Mouse (Mus musculus) neural tube, embryonic 12.5 days (tissue): Measurements from ENCODE around the gene Crtc1. TPM values are rescaled to one million over a fixed set of nuclear protein-coding genes. Genes with fewer than 3 reads are reported as not detected.

Source experiments
- ATAC-seq: fragments of 200-750 bp; cut with Nextera tagmentation; 2 replicates; pipeline ENCODE4 v1.8.0; 2017; ENCODE audit warnings: low read depth, mild to moderate bottlenecking, moderate TSS enrichment, moderate library complexity; ENCODE audit not compliant: low FRiP score
- H3K27ac ChIP-seq: fragments of 300-500 bp; sonication (generic); 2 replicates; pipeline ENCODE4 v1.5.1; 2016
- H3K27me3 ChIP-seq: fragments of 300-500 bp; sonication (generic); replicated peaks from 2 replicates; pipeline ENCODE4 v1.6.1; 2016; ENCODE audit warnings: mild to moderate bottlenecking
- H3K36me3 ChIP-seq: fragments of 300-500 bp; sonication (generic); 2 replicates; pipeline ENCODE4 v1.6.1; 2016; ENCODE audit warnings: mild to moderate bottlenecking
- H3K4me1 ChIP-seq: fragments of 300-500 bp; sonication (generic); 2 replicates; pipeline ENCODE4 v1.6.1; 2016
- H3K4me2 ChIP-seq: fragments of 300-500 bp; sonication (generic); replicated peaks from 2 replicates; pipeline ENCODE4 v1.6.1; 2016; ENCODE audit warnings: mild to moderate bottlenecking
- H3K4me3 ChIP-seq: fragments of 300-500 bp; sonication (generic); 2 replicates; pipeline ENCODE4 v1.5.1; 2016
- H3K9ac ChIP-seq: fragments of 300-500 bp; sonication (generic); 2 replicates; pipeline ENCODE4 v1.6.1; 2016; ENCODE audit warnings: mild to moderate bottlenecking
- H3K9me3 ChIP-seq: fragments of 300-500 bp; sonication (generic); 2 replicates; pipeline ENCODE4 v1.6.1; 2016; ENCODE audit warnings: mild to moderate bottlenecking
- WGBS: fragments of 180-500 bp; shearing (Covaris S2); methylation state at CpG from one replicate; pipeline ENCODE4 v1.1.7; 2016; 5-methylcytosine and 5-hydroxymethylcytosine counted together
- polyA plus RNA-seq: library from polyadenylated mRNA; unstranded; fragments of >200 nt; fragmentation: Nextera tagmentation; extraction: Ambion mirVana; gene quantifications from 2 replicates; pipeline ENCODE4 v1.2.1, GENCODE M21; 2016

Crtc1 gene
- polyA plus RNA-seq, 1 experiment from 2014 or later = 24.6 TPM

GRCm38 (mm10) chr8:70469938-70470337 lies 30.6 kb upstream of the Crtc1 start:
- no peak overlapping the region for H3K9ac ChIP-seq
- H3K27me3 ChIP-seq = no peaks in the 10 kb centered on the region
- H3K4me3 ChIP-seq = no peak overlapping the region
- no peak overlapping the region for H3K27ac ChIP-seq
- no peak for ATAC-seq
- no peak overlapping the region for H3K4me2 ChIP-seq
- H3K4me1 ChIP-seq = no peaks in the 10 kb centered on the region
- 54% methylated on average over 2 of the region's 2 CpGs for WGBS
- H3K36me3 ChIP-seq = no peaks in the 10 kb centered on the region
- H3K9me3 ChIP-seq = no peaks in the 10 kb centered on the region

GRCm38 (mm10) chr8:70469295-70469916 lies 30.0 kb upstream of the Crtc1 start:
- Histone ChIP-seq H3K9me3 (no peaks in the 10 kb centered on the region), H3K36me3 (no peaks in the 10 kb centered on the region), H3K4me1 (no peaks in the 10 kb centered on the region), H3K27me3 (no peaks in the 10 kb centered on the region), H3K9ac (no peak overlapping the region), H3K4me3 (no peak overlapping the region), H3K27ac (no peak overlapping the region), H3K4me2 (no peak overlapping the region)
- 56% methylated on average over 10 of the region's 10 CpGs for WGBS
- no peak for ATAC-seq

GRCm38 (mm10) chr8:70468733-70469132 lies 29.4 kb upstream of the Crtc1 start:
- no peaks in the 10 kb centered on the region for H3K36me3 ChIP-seq
- H3K4me1 ChIP-seq = no peaks in the 10 kb centered on the region
- H3K27me3 ChIP-seq = no peaks in the 10 kb centered on the region
- WGBS = 92% methylated on average over 4 of the region's 4 CpGs
- no peak overlapping the region for H3K27ac ChIP-seq
- no peaks in the 10 kb centered on the region for H3K9me3 ChIP-seq
- ATAC-seq = no peak
- no peak overlapping the region for H3K4me2 ChIP-seq
- H3K4me3 ChIP-seq = no peak overlapping the region
- H3K9ac ChIP-seq = no peak overlapping the region

- ATAC-seq = no peak
- no peaks in the 10 kb centered on the region for H3K9me3 ChIP-seq
- no peak overlapping the region for H3K9ac ChIP-seq
- no peaks in the 10 kb centered on the region for H3K27me3 ChIP-seq
- WGBS = 84% methylated on average over 1 of the region's 1 CpGs
- no peaks in the 10 kb centered on the region for H3K36me3 ChIP-seq
- no peak overlapping the region for H3K27ac ChIP-seq
- no peak overlapping the region for H3K4me2 ChIP-seq
- no peak overlapping the region for H3K4me3 ChIP-seq
- no peaks in the 10 kb centered on the region for H3K4me1 ChIP-seq
These were observed 28.5 kb upstream of the Crtc1 start for GRCm38 (mm10) chr8:70467907-70468306.

- Histone ChIP-seq H3K9me3 (no peaks in the 10 kb centered on the region), H3K9ac (no peak overlapping the region), H3K27me3 (no peaks in the 10 kb centered on the region), H3K4me1 (no peaks in the 10 kb centered on the region), H3K36me3 (no peaks in the 10 kb centered on the region), H3K4me2 (no peak overlapping the region), H3K4me3 (no peak overlapping the region), H3K27ac (no peak overlapping the region)
- 76% methylated on average over 5 of the region's 5 CpGs for WGBS
- no peak for ATAC-seq
These were observed 27.9 kb upstream of the Crtc1 start for GRCm38 (mm10) chr8:70467229-70467725.

GRCm38 (mm10) chr8:70466771-70467170 lies 27.4 kb upstream of the Crtc1 start:
- Histone ChIP-seq H3K4me2 (no peak overlapping the region), H3K9ac (no peak overlapping the region), H3K4me3 (no peak overlapping the region), H3K4me1 (no peaks in the 10 kb centered on the region), H3K27ac (no peak overlapping the region), H3K27me3 (no peaks in the 10 kb centered on the region), H3K9me3 (no peaks in the 10 kb centered on the region), H3K36me3 (no peaks in the 10 kb centered on the region)
- no peak for ATAC-seq
- 80% methylated on average over 11 of the region's 11 CpGs for WGBS

GRCm38 (mm10) chr8:70466305-70466704 lies 26.9 kb upstream of the Crtc1 start:
- no peak for ATAC-seq
- no peak overlapping the region for H3K27ac ChIP-seq
- H3K4me2 ChIP-seq = no peak overlapping the region
- WGBS = 82% methylated on average over 4 of the region's 4 CpGs
- H3K4me1 ChIP-seq = no peaks in the 10 kb centered on the region
- no peak overlapping the region for H3K4me3 ChIP-seq
- no peaks in the 10 kb centered on the region for H3K9me3 ChIP-seq
- no peaks in the 10 kb centered on the region for H3K36me3 ChIP-seq
- no peak overlapping the region for H3K9ac ChIP-seq
- H3K27me3 ChIP-seq = no peaks in the 10 kb centered on the region

GRCm38 (mm10) chr8:70465701-70466100 lies 26.3 kb upstream of the Crtc1 start:
- no peak overlapping the region for H3K4me2 ChIP-seq
- no peaks in the 10 kb centered on the region for H3K36me3 ChIP-seq
- no peaks in the 10 kb centered on the region for H3K4me1 ChIP-seq
- no peak for ATAC-seq
- 95% methylated on average over 4 of the region's 4 CpGs for WGBS
- H3K27ac ChIP-seq = no peak overlapping the region
- no peaks in the 10 kb centered on the region for H3K9me3 ChIP-seq
- no peak overlapping the region for H3K9ac ChIP-seq
- no peaks in the 10 kb centered on the region for H3K27me3 ChIP-seq
- H3K4me3 ChIP-seq = no peak overlapping the region

- Histone ChIP-seq H3K4me3 (no peak overlapping the region), H3K9ac (no peak overlapping the region), H3K4me2 (no peak overlapping the region), H3K27me3 (no peaks in the 10 kb centered on the region), H3K27ac (no peak overlapping the region), H3K4me1 (no peaks in the 10 kb centered on the region), H3K36me3 (no peaks in the 10 kb centered on the region; the same call in 1 of the 2 replicates), H3K9me3 (no peaks in the 10 kb centered on the region)
- WGBS = 95% methylated on average over 6 of the region's 6 CpGs
- ATAC-seq = no peak
These were observed 24.8 kb upstream of the Crtc1 start for GRCm38 (mm10) chr8:70464162-70464561.

- H3K9ac ChIP-seq = no peak overlapping the region
- no peaks in the 10 kb centered on the region for H3K27me3 ChIP-seq
- H3K4me3 ChIP-seq = no peak overlapping the region
- no peaks in the 10 kb centered on the region for H3K4me1 ChIP-seq
- no peak overlapping the region for H3K27ac ChIP-seq
- no peak overlapping the region for H3K4me2 ChIP-seq
- ATAC-seq = no peak
- no peaks in the 10 kb centered on the region for H3K9me3 ChIP-seq
- no peaks in the 10 kb centered on the region; the same call in 1 of the 2 replicates for H3K36me3 ChIP-seq
- WGBS = 71% methylated on average over 4 of the region's 4 CpGs
These were observed 23.9 kb upstream of the Crtc1 start for GRCm38 (mm10) chr8:70463306-70463705.

GRCm38 (mm10) chr8:70462516-70462813 lies 23.1 kb upstream of the Crtc1 start:
- Histone ChIP-seq H3K27me3 (no peaks in the 10 kb centered on the region), H3K4me2 (no peak overlapping the region), H3K4me3 (no peak overlapping the region), H3K9ac (no peak overlapping the region), H3K9me3 (no peaks in the 10 kb centered on the region), H3K36me3 (no peaks in the 10 kb centered on the region; the same call in 1 of the 2 replicates), H3K4me1 (no peaks in the 10 kb centered on the region), H3K27ac (no peak overlapping the region)
- 84% methylated on average over 8 of the region's 8 CpGs for WGBS
- ATAC-seq = no peak

- Histone ChIP-seq H3K27me3 (no peaks in the 10 kb centered on the region), H3K36me3 (no peaks in the 10 kb centered on the region; the same call in 1 of the 2 replicates), H3K4me3 (no peak overlapping the region), H3K9me3 (no peaks in the 10 kb centered on the region), H3K4me1 (no peaks in the 10 kb centered on the region), H3K27ac (no peak overlapping the region), H3K9ac (no peak overlapping the region), H3K4me2 (no peak overlapping the region)
- no peak for ATAC-seq
- 86% methylated on average over 16 of the region's 16 CpGs for WGBS
These were observed 22.6 kb upstream of the Crtc1 start for GRCm38 (mm10) chr8:70461765-70462515.

GRCm38 (mm10) chr8:70460606-70461005 lies 21.2 kb upstream of the Crtc1 start:
- Histone ChIP-seq H3K36me3 (no peaks in the 10 kb centered on the region; the same call in 1 of the 2 replicates), H3K9me3 (no peaks in the 10 kb centered on the region), H3K4me3 (no peak overlapping the region), H3K4me2 (no peak overlapping the region), H3K4me1 (no peaks in the 10 kb centered on the region), H3K9ac (no peak overlapping the region), H3K27ac (no peak overlapping the region), H3K27me3 (no peaks in the 10 kb centered on the region)
- 75% methylated on average over 9 of the region's 9 CpGs for WGBS
- ATAC-seq = no peak
